ENCODE assay signal across 31 mouse cellular contexts in genomic region chr11:50303406-50303805, GRCm38 (mm10). TPM values are rescaled to one million over a fixed set of nuclear protein-coding genes. Genes with fewer than 3 reads are reported as not detected.
"Had no signal": no experiment of that assay in that cellular context is flagged by ENCODE, and none has a peak within 500 bp of the region (broad histone marks: within the 10 kb centered on the region; RNA-seq: fewer than 3 reads in every experiment).

No protein-coding gene starts in this region.

- H3K27me3 ChIP-seq: heart, embryonic 13.5 days; heart, embryonic 15.5 days; hindbrain, embryonic 13.5 days; hindbrain, embryonic 15.5 days; limb, embryonic 13.5 days; limb, embryonic 15.5 days; liver, embryonic 13.5 days; liver, embryonic 15.5 days had no signal

- H3K9me3 ChIP-seq: heart, embryonic 13.5 days; heart, embryonic 15.5 days; hindbrain, embryonic 13.5 days; hindbrain, embryonic 15.5 days; limb, embryonic 13.5 days; limb, embryonic 15.5 days; liver, embryonic 13.5 days; liver, embryonic 15.5 days had no signal

- H3K4me2 ChIP-seq: heart, embryonic 11.5 days; heart, embryonic 13.5 days; heart, embryonic 15.5 days; hindbrain, embryonic 13.5 days; hindbrain, embryonic 15.5 days; limb, embryonic 13.5 days; limb, embryonic 15.5 days; liver, embryonic 13.5 days; liver, embryonic 15.5 days had no signal

- DNase-seq: forebrain, postnatal 0 days; gastrocnemius, postnatal 14 days; gastrocnemius, postnatal 36 days; heart, adult 11 months; heart, adult 2 months; heart, postnatal 14 days; heart, postnatal 36 days; layer of hippocampus, adult 9-11 months; layer of hippocampus, postnatal 36 days; left cerebral cortex, postnatal 4 days; liver, embryonic 13.5 days; lung, adult 18-20 months had no signal

- H3K9ac ChIP-seq: forebrain, postnatal 0 days; heart, embryonic 13.5 days; heart, embryonic 15.5 days; hindbrain, embryonic 13.5 days; hindbrain, embryonic 15.5 days; limb, embryonic 13.5 days; limb, embryonic 15.5 days; liver, embryonic 13.5 days; liver, embryonic 15.5 days had no signal

- H3K27ac ChIP-seq: heart, adult 2 months; heart, embryonic 13.5 days; heart, embryonic 15.5 days; hindbrain, embryonic 13.5 days; hindbrain, embryonic 15.5 days; hindbrain, postnatal 0 days; limb, embryonic 13.5 days; limb, embryonic 15.5 days; liver, embryonic 13.5 days; liver, embryonic 15.5 days had no signal

- H3K4me3 ChIP-seq: heart, adult 2 months; heart, embryonic 13.5 days; heart, embryonic 15.5 days; hindbrain, embryonic 13.5 days; hindbrain, embryonic 15.5 days; limb, embryonic 13.5 days; limb, embryonic 15.5 days; liver, embryonic 13.5 days; liver, embryonic 15.5 days had no signal

- H3K4me1 ChIP-seq: heart, embryonic 13.5 days; heart, embryonic 15.5 days; hindbrain, embryonic 13.5 days; hindbrain, embryonic 15.5 days; limb, embryonic 13.5 days; limb, embryonic 15.5 days; liver, embryonic 13.5 days; liver, embryonic 15.5 days had no signal

- ATAC-seq: forebrain, postnatal 0 days; hindbrain, postnatal 0 days; intestine, embryonic 16.5 days had no signal

RNA-seq across cellular contexts. Expression of gene Cby3, which starts 50.9 kb away (rescaled TPM):
- total RNA-seq: forebrain, postnatal 0 days; gastrocnemius, adult 18-20 months; gastrocnemius, adult 8-10 months; gastrocnemius, postnatal 14 days; gastrocnemius, postnatal 36 days; heart, adult 2 months; heart, postnatal 14 days; heart, postnatal 36 days; hematopoietic stem cell, adult 5-6 weeks; layer of hippocampus, adult 18-20 months; layer of hippocampus, postnatal 14 days; layer of hippocampus, postnatal 36 days; left cerebral cortex, adult 8-10 months; left cerebral cortex, postnatal 10 days; left cerebral cortex, postnatal 4 days had no signal
- polyA plus RNA-seq: heart, embryonic 11.5 days; heart, embryonic 13.5 days; heart, postnatal 0 days; limb, embryonic 11.5 days; liver, embryonic 13.5 days; liver, embryonic 15.5 days had no signal
